Mouse (Mus musculus): ENCODE measurements around the gene Il13.
A peak's percentile ranks its signal among the peaks of the same experiment; 100 is the strongest.

Il13 gene

GRCm38 (mm10) chr11:53632122-53632733, 2.3 kb downstream of the Il13 start:
- DNase-seq (ENCODE audit: low read depth) = peak; percentile 13

- peak; percentile 91 for DNase-seq (ENCODE audit: low read depth)
These were observed 6.6 kb downstream of the Il13 start for GRCm38 (mm10) chr11:53627859-53628258.

- DNase-seq (ENCODE audit: low read depth) = no peak
These were observed 7.6 kb downstream of the Il13 start for GRCm38 (mm10) chr11:53626802-53627373.

- no peak for DNase-seq (ENCODE audit: low read depth)
These were observed 10.4 kb downstream of the Il13 start for GRCm38 (mm10) chr11:53624124-53624523.

GRCm38 (mm10) chr11:53623573-53623972, 10.9 kb downstream of the Il13 start:
- no peak for DNase-seq (ENCODE audit: low read depth)

GRCm38 (mm10) chr11:53622440-53622806, 12.1 kb downstream of the Il13 start:
- no peak for DNase-seq (ENCODE audit: low read depth)

- no peak for DNase-seq (ENCODE audit: low read depth)
These were observed 12.7 kb downstream of the Il13 start for GRCm38 (mm10) chr11:53621582-53622439.

- DNase-seq (ENCODE audit: low read depth) = no peak
These were observed 14.4 kb downstream of the Il13 start for GRCm38 (mm10) chr11:53620094-53620493.

- DNase-seq (ENCODE audit: low read depth) = no peak
These were observed 15.1 kb downstream of the Il13 start for GRCm38 (mm10) chr11:53619428-53619827.

- no peak for DNase-seq (ENCODE audit: low read depth)
These were observed 15.8 kb downstream of the Il13 start, which contains the start of gene Il4 for GRCm38 (mm10) chr11:53618619-53619198. Gene Il4 (minus strand): TSS chr11:53618669.

GRCm38 (mm10) chr11:53617562-53618109, 16.9 kb downstream of the Il13 start:
- no peak for DNase-seq (ENCODE audit: low read depth)

- no peak for DNase-seq (ENCODE audit: low read depth)
These were observed 17.5 kb downstream of the Il13 start for GRCm38 (mm10) chr11:53616748-53617558.

GRCm38 (mm10) chr11:53615575-53615974, 18.9 kb downstream of the Il13 start:
- DNase-seq (ENCODE audit: low read depth) = no peak

- no peak for DNase-seq (ENCODE audit: low read depth)
These were observed 19.3 kb downstream of the Il13 start for GRCm38 (mm10) chr11:53615172-53615571.

- DNase-seq (ENCODE audit: low read depth) = no peak
These were observed 24.8 kb downstream of the Il13 start for GRCm38 (mm10) chr11:53609672-53610071.

GRCm38 (mm10) chr11:53609231-53609630, 25.3 kb downstream of the Il13 start:
- DNase-seq (ENCODE audit: low read depth) = no peak

- DNase-seq (ENCODE audit: low read depth) = no peak
These were observed 28.9 kb downstream of the Il13 start for GRCm38 (mm10) chr11:53605609-53606008.

GRCm38 (mm10) chr11:53604983-53605382, 29.5 kb downstream of the Il13 start:
- peak; percentile 11 for DNase-seq (ENCODE audit: low read depth)

GRCm38 (mm10) chr11:53591116-53591515, 43.4 kb downstream of the Il13 start:
- no peak for DNase-seq (ENCODE audit: low read depth)

- peak; percentile 55 for DNase-seq (ENCODE audit: low read depth)
These were observed 44.1 kb downstream of the Il13 start for GRCm38 (mm10) chr11:53590368-53590768.

- no peak for DNase-seq (ENCODE audit: low read depth)
These were observed 46.2 kb downstream of the Il13 start for GRCm38 (mm10) chr11:53588279-53588678.

- peak; percentile 20 for DNase-seq (ENCODE audit: low read depth)
These were observed 49.0 kb downstream of the Il13 start for GRCm38 (mm10) chr11:53585510-53585909.
